Mouse (Mus musculus) stomach, embryonic 15.5 days (tissue): ENCODE results near the gene Cdca7. TPM values are rescaled to one million over a fixed set of nuclear protein-coding genes. Genes with fewer than 3 reads are reported as not detected.

Experiments used
- ATAC-seq: fragments of 200-750 bp; cut with Nextera tagmentation; 2 replicates; pipeline ENCODE4 v1.8.0; 2017; ENCODE audit warnings: low read depth, moderate number of reproducible peaks, moderate TSS enrichment; ENCODE audit not compliant: insufficient read depth, low FRiP score
- H3K27ac ChIP-seq: fragments of 300-500 bp; sonication (generic); 2 replicates; pipeline ENCODE4 v1.5.1; 2015; ENCODE audit warnings: mild to moderate bottlenecking, inconsistent platforms
- H3K27me3 ChIP-seq: fragments of 300-500 bp; sonication (generic); replicated peaks from 2 replicates; pipeline ENCODE4 v1.6.1; 2015; ENCODE audit warnings: inconsistent platforms
- H3K36me3 ChIP-seq: fragments of 300-500 bp; sonication (generic); 2 replicates; pipeline ENCODE4 v1.6.1; 2015; ENCODE audit warnings: inconsistent platforms
- H3K4me1 ChIP-seq: fragments of 300-500 bp; sonication (generic); 2 replicates; pipeline ENCODE4 v1.6.1; 2015; ENCODE audit warnings: inconsistent platforms
- H3K4me2 ChIP-seq: fragments of 300-500 bp; sonication (generic); 2 replicates; pipeline ENCODE4 v1.6.1; 2015; ENCODE audit warnings: mild to moderate bottlenecking, inconsistent platforms
- H3K4me3 ChIP-seq: fragments of 300-500 bp; sonication (generic); replicated peaks from 2 replicates; pipeline ENCODE4 v1.5.1; 2015; ENCODE audit warnings: inconsistent platforms
- H3K9ac ChIP-seq: fragments of 300-500 bp; sonication (generic); 2 replicates; pipeline ENCODE4 v1.6.1; 2015; ENCODE audit warnings: inconsistent platforms
- H3K9me3 ChIP-seq: fragments of 300-500 bp; sonication (generic); 2 replicates; pipeline ENCODE4 v1.6.1; 2016; ENCODE audit warnings: inconsistent platforms
- WGBS: fragments of 180-500 bp; shearing (Covaris S2); methylation state at CpG from one replicate; pipeline ENCODE4 v1.1.7; 2015; 5-methylcytosine and 5-hydroxymethylcytosine counted together
- polyA plus RNA-seq: library from polyadenylated mRNA; unstranded; fragments of >200 nt; fragmentation: Nextera tagmentation; extraction: Ambion mirVana; gene quantifications from 2 replicates; pipeline ENCODE4 v1.2.1, GENCODE M21; 2015

The Cdca7 gene
- polyA plus RNA-seq, 1 experiment from 2014 or later, result 122 TPM

DNA sequence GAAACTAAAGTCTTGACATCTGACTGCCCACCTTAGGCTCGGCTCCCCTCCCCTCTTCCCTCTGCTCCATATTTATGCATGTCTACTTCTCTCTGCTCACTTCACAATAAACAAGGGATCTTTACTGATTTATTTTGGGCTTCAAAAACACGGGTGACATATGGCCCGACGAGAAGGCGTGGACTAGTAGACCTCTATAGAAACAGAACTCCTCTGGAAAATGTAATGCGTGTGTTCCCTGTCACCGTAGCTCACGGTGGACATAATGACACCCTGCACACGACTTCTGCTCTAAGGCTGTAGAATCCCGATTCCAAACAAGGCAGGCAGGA, 53.0 kb downstream of the Cdca7 start:
- no peaks in the 10 kb centered on the region for H3K36me3 ChIP-seq
- H3K9ac ChIP-seq, result no peak overlapping the region
- H3K9me3 ChIP-seq, result no peaks in the 10 kb centered on the region
- H3K4me2 ChIP-seq, result no peak overlapping the region
- no peak overlapping the region for H3K27ac ChIP-seq
- H3K27me3 ChIP-seq, result no peaks in the 10 kb centered on the region
- WGBS, result 59% methylated on average over 10 of the region's 10 CpGs
- no peak for ATAC-seq
- peaks cover 4% of the 10 kb centered on the region; the same call in 1 of the 2 replicates for H3K4me1 ChIP-seq
- H3K4me3 ChIP-seq, result no peak overlapping the region

DNA sequence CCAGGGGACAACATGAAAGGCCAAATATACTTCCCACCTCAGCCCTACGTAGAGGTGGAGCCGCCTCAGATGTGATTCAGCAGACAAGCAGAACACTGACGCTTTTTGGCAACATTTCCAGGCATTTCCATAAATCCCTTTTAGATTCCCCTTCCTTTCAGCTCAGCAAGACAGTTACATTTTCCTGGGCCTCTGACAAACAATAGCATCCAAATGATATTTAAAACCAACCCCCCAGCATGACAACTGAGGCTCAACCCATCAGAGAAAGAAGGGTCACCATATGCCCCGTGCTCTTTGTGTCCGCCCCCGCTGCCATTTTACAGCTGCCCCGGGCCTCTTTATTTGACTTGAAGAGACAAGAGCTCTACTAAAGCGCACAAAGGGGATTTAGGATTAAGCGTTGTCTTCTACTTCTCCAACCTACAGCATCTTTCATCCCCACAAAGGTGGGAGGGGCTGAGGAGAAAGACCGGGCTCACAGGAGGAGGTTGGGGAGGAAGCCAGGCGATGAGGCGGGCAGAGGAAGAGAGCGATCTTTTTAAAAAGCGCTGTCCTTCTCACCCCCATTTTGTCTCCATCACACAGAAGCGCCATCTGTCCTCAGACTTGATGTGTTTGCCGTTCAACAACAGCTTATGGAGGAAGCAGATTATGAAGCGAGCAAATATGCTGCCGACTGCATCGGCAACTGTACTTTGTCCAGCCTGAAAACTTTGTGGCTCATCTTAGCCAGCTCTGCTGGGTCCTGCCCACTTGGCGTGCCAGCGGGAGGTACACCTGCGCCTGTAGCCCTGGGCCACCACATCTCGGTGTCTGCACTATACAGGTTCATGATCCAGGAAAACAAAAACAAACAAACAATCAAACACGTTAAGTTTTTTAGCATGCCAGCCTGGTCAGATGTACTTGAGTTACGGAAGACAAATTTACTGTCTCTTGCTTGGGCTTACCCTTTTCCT, 53.7 kb downstream of the Cdca7 start:
- no peak overlapping the region for H3K27ac ChIP-seq
- no peaks in the 10 kb centered on the region for H3K27me3 ChIP-seq
- H3K4me3 ChIP-seq, result no peak overlapping the region
- H3K9ac ChIP-seq, result no peak overlapping the region
- no peak for ATAC-seq
- no peaks in the 10 kb centered on the region for H3K36me3 ChIP-seq
- H3K4me1 ChIP-seq, result peaks cover 4% of the 10 kb centered on the region; the same call in 1 of the 2 replicates
- peak overlapping the region; percentile 33 for H3K4me2 ChIP-seq
- no peaks in the 10 kb centered on the region for H3K9me3 ChIP-seq
- 44% methylated on average over 25 of the region's 25 CpGs for WGBS

DNA sequence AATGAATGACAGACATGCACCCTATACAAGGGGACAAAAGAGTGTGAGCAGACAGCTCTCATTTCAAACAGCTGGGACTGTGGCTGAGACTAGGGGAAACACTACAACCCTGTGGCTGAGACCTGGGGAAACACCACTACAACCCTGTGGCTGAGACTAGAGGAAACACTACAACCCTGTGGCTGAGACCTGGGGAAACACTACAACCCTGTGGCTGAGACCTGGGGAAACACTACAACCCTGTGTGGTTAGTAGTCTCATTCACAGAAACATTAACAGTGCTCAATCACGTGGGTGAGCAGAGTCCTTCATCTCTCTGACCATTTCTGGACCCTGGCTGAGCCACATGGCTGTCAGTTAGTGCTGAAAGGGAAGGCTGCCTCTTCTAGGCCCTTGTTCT, 59.9 kb downstream of the Cdca7 start:
- H3K27ac ChIP-seq, result no peak overlapping the region
- ATAC-seq, result no peak
- no peaks in the 10 kb centered on the region for H3K4me1 ChIP-seq
- no peak overlapping the region for H3K4me2 ChIP-seq
- no peak overlapping the region for H3K4me3 ChIP-seq
- WGBS, result 48% methylated on average over 1 of the region's 1 CpGs
- no peaks in the 10 kb centered on the region for H3K36me3 ChIP-seq
- H3K27me3 ChIP-seq, result no peaks in the 10 kb centered on the region
- H3K9ac ChIP-seq, result no peak overlapping the region
- no peaks in the 10 kb centered on the region for H3K9me3 ChIP-seq

Other genes with a start within 250 kb of the Cdca7 start
- 20.0 and 20.7 TPM in 2 replicates for gene Map3k20, start 190.5 kb upstream of the Cdca7 start, polyA plus RNA-seq